Mouse (Mus musculus): ENCODE results near the gene Fermt2. TPM values are rescaled to one million over a fixed set of nuclear protein-coding genes. Genes with fewer than 3 reads are reported as not detected.
"Not testable (repeated sequence)": the region's sequence is repeated elsewhere in the genome, so short reads cannot be mapped to it uniquely, and the experiment has no call there.

The Fermt2 gene
- polyA plus RNA-seq, 1 experiment, result not detected

- H3K9me3 ChIP-seq (ENCODE audit: control insufficient read depth, low read length), result no peaks in the 10 kb centered on the region
- no peaks in the 10 kb centered on the region for H3K4me1 ChIP-seq (ENCODE audit: control insufficient read depth)
- no peaks in the 10 kb centered on the region; the same call in 1 of the 2 replicates for H3K36me3 ChIP-seq (ENCODE audit: control insufficient read depth)
- TF ChIP-seq GATA1 (IDR thresholded peaks at IDR 0.05; ENCODE audit: low read length) (no peak), TAL1 (IDR thresholded peaks at IDR 0.05; ENCODE audit: low read length) (no peak)
- H3K27me3 ChIP-seq (ENCODE audit: control insufficient read depth), result no peaks in the 10 kb centered on the region
- H3K4me3 ChIP-seq (replicated peaks), result no peak overlapping the region
These were observed 52.9 kb downstream of the Fermt2 start for GRCm38 (mm10) chr14:45476990-45477389.

- no peaks in the 10 kb centered on the region for H3K27me3 ChIP-seq (ENCODE audit: control insufficient read depth)
These were observed 57.4 kb downstream of the Fermt2 start for GRCm38 (mm10) chr14:45472536-45472935.

DNA sequence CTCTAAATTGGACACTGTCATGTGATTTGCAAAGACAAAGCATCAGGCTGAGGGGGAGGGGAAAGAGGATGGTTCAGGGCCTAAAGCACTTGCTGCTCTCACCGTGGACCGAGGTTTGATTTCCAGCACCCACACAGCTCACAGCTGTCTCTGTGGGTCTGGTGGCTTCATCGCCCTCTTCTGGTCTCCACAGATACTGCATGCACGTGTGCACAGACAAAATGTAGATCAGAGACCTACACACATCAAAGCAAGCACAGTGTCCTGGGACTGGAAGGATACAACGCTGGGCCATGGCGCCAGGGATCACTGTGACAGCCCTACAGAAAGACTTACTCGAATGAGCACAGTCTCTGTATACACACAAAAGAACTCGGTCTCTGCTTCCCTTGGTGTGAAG lies 60.5 kb downstream of the Fermt2 start:
- Histone ChIP-seq H3K4me3 (replicated peaks) (no peak overlapping the region), H3K27me3 (ENCODE audit: control insufficient read depth) (no peaks in the 10 kb centered on the region)
- TF ChIP-seq GATA1 (IDR thresholded peaks at IDR 0.05; ENCODE audit: low read length) (no peak), TAL1 (IDR thresholded peaks at IDR 0.05; ENCODE audit: low read length) (no peak)

More at GRCm38 (mm10) chr14:45472536-45472935, 57.4 kb downstream of the Fermt2 start:
- H3K4me1 ChIP-seq (ENCODE audit: control insufficient read depth), result no peaks in the 10 kb centered on the region
- no peak overlapping the region for H3K4me3 ChIP-seq (replicated peaks)
- peaks cover 8% of the 10 kb centered on the region for H3K36me3 ChIP-seq (ENCODE audit: control insufficient read depth)
- H3K9me3 ChIP-seq (ENCODE audit: control insufficient read depth, low read length), result peaks cover 4% of the 10 kb centered on the region
- TF ChIP-seq GATA1 (IDR thresholded peaks at IDR 0.05; ENCODE audit: low read length), result no peak
- TF ChIP-seq TAL1 (IDR thresholded peaks at IDR 0.05; ENCODE audit: low read length), result no peak

DNA sequence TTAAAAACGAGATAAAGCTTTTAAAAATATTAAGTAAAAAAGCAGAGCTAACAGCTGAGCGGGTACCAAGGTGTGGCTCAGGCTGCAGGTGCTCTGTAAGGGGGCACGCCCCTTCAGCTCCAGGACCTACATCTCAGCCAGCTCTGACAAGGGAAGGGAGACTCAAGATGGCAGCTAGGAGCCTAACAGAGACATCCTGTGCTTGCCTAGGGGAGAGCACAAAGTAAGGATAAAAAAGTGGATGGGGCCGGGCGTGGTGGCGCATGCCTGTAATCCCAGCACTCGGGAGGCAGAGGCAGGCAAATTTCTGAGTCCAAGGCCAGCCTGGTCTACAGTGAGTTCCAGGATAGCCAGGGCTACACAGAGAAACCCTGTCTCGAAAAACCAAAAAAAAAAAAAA lies 63.5 kb downstream of the Fermt2 start:
- H3K4me1 ChIP-seq (ENCODE audit: control insufficient read depth); H3K27me3 ChIP-seq (ENCODE audit: control insufficient read depth); H3K9me3 ChIP-seq (ENCODE audit: control insufficient read depth, low read length); H3K4me3 ChIP-seq (replicated peaks): not testable (repeated sequence)
- peaks cover 14% of the 10 kb centered on the region for H3K36me3 ChIP-seq (ENCODE audit: control insufficient read depth)

More for the DNA sequence above, 60.5 kb downstream of the Fermt2 start:
- Histone ChIP-seq H3K9me3 (ENCODE audit: control insufficient read depth, low read length) (peaks cover 4% of the 10 kb centered on the region), H3K36me3 (ENCODE audit: control insufficient read depth) (peaks cover 14% of the 10 kb centered on the region), H3K4me1 (ENCODE audit: control insufficient read depth) (no peaks in the 10 kb centered on the region)

DNA sequence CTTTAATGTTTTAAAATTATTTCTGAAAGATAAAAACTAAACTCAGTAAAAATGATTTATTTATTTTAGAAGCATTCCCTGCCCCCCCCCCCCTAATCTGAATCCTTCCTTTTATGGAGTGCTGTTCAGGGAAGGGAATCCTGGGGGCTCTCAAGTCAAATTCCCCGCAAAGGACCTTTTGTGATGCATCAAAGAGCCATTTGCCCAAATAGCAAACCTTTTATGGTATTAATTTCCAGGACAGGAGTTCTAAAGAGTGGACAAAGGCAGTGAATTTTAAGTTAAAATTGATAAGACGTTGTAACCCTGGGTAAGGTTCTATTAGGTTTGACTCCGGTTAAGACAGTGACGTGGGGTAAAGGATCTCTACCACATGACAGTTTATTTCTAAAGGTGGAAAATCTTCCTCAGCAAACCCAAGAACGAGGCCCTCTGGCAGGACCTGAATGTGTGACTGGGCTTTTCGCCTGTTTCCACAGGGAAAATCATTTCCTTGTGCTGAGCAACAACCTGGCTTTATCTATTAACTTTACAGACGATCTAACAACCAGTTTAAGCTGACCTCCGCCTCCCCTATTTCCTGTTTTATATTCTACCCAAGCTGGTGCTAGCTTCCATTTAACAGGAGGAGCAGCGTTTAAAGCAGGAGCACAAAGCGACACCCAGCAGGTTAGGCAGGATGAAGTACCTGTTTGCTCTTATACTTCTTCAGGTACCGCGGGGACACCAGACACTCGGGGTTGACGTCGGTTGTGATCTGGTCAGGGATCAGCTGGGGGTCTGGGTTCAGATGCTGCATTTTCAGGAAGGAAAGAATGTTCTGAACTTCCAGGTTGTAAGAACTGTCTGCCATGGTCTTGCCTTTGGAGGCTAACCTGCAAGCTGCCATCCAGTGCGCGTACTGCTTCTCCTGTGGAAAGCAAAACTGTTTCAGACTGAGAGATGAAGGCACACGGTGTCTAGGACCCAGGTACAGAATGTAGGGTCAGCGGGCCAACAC lies 65.6 kb downstream of the Fermt2 start:
- peaks cover 12% of the 10 kb centered on the region; the same call in 1 of the 2 replicates for H3K36me3 ChIP-seq (ENCODE audit: control insufficient read depth)
- H3K4me3 ChIP-seq (replicated peaks), result no peak overlapping the region
- no peaks in the 10 kb centered on the region for H3K4me1 ChIP-seq (ENCODE audit: control insufficient read depth)
- H3K9me3 ChIP-seq (ENCODE audit: control insufficient read depth, low read length), result peaks cover 1% of the 10 kb centered on the region
- H3K27me3 ChIP-seq (ENCODE audit: control insufficient read depth), result no peaks in the 10 kb centered on the region
- TF ChIP-seq TAL1 (IDR thresholded peaks at IDR 0.05; ENCODE audit: low read length) (no peak), GATA1 (IDR thresholded peaks at IDR 0.05; ENCODE audit: low read length) (no peak)

GRCm38 (mm10) chr14:45463599-45463998 lies 66.3 kb downstream of the Fermt2 start:
- Histone ChIP-seq H3K4me1 (ENCODE audit: control insufficient read depth) (no peaks in the 10 kb centered on the region), H3K36me3 (ENCODE audit: control insufficient read depth) (peaks cover 11% of the 10 kb centered on the region; the same call in 1 of the 2 replicates), H3K27me3 (ENCODE audit: control insufficient read depth) (no peaks in the 10 kb centered on the region), H3K9me3 (ENCODE audit: control insufficient read depth, low read length) (no peaks in the 10 kb centered on the region), H3K4me3 (replicated peaks) (no peak overlapping the region)
- TF ChIP-seq TAL1 (IDR thresholded peaks at IDR 0.05; ENCODE audit: low read length) (no peak), GATA1 (IDR thresholded peaks at IDR 0.05; ENCODE audit: low read length) (no peak)

GRCm38 (mm10) chr14:45462875-45463475 lies 66.9 kb downstream of the Fermt2 start:
- TF ChIP-seq TAL1 (IDR thresholded peaks at IDR 0.05; ENCODE audit: low read length) (no peak), GATA1 (IDR thresholded peaks at IDR 0.05; ENCODE audit: low read length) (no peak)
- Histone ChIP-seq H3K4me3 (replicated peaks) (no peak overlapping the region), H3K9me3 (ENCODE audit: control insufficient read depth, low read length) (no peaks in the 10 kb centered on the region), H3K27me3 (ENCODE audit: control insufficient read depth) (no peaks in the 10 kb centered on the region), H3K36me3 (ENCODE audit: control insufficient read depth) (peaks cover 11% of the 10 kb centered on the region; the same call in 1 of the 2 replicates), H3K4me1 (ENCODE audit: control insufficient read depth) (no peaks in the 10 kb centered on the region)

- no peaks in the 10 kb centered on the region for H3K27me3 ChIP-seq (ENCODE audit: control insufficient read depth)
- H3K4me3 ChIP-seq (replicated peaks), result no peak overlapping the region
- H3K9me3 ChIP-seq (ENCODE audit: control insufficient read depth, low read length), result no peaks in the 10 kb centered on the region
- TF ChIP-seq TAL1 (IDR thresholded peaks at IDR 0.05; ENCODE audit: low read length) (no peak), GATA1 (IDR thresholded peaks at IDR 0.05; ENCODE audit: low read length) (no peak)
- no peaks in the 10 kb centered on the region for H3K4me1 ChIP-seq (ENCODE audit: control insufficient read depth)
- H3K36me3 ChIP-seq (ENCODE audit: control insufficient read depth), result peaks cover 8% of the 10 kb centered on the region; the same call in 1 of the 2 replicates
These were observed 67.5 kb downstream of the Fermt2 start for GRCm38 (mm10) chr14:45462374-45462773.

DNA sequence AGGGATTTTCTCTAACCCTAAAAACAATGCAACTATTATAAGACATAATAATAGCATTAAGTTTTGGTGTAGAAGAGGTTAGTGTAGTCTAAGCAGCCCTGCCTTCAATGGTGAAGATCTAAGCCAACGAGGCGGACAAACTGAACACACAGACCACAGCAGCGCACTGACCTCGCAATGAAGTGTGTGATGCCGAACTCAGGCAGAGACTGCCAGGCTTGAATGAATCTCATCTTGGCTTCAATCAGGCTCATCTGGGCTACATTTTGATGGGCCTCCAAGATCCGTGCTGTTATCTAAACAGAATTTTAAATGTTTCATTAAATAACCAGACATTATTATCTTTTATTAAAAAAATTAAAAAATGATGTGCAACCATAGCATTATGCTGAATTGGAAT lies 68.0 kb downstream of the Fermt2 start:
- Histone ChIP-seq H3K36me3 (ENCODE audit: control insufficient read depth) (peaks cover 8% of the 10 kb centered on the region; the same call in 1 of the 2 replicates), H3K9me3 (ENCODE audit: control insufficient read depth, low read length) (no peaks in the 10 kb centered on the region), H3K4me3 (replicated peaks) (no peak overlapping the region), H3K27me3 (ENCODE audit: control insufficient read depth) (no peaks in the 10 kb centered on the region), H3K4me1 (ENCODE audit: control insufficient read depth) (peaks cover 1% of the 10 kb centered on the region)
- no peak for TF ChIP-seq GATA1 (IDR thresholded peaks at IDR 0.05; ENCODE audit: low read length)
- no peak for TF ChIP-seq TAL1 (IDR thresholded peaks at IDR 0.05; ENCODE audit: low read length)

Data from erythroblast, embryonic 14.5 days (primary cell).